Mouse (Mus musculus) liver, embryonic 13.5 days (tissue): ENCODE data around the gene Ahnak2. TPM values are rescaled to one million over a fixed set of nuclear protein-coding genes. Genes with fewer than 3 reads are reported as not detected.
A peak's percentile ranks its signal among the peaks of the same experiment; 100 is the strongest.

Source experiments
- ATAC-seq: fragments of 200-750 bp; cut with Nextera tagmentation; 2 replicates; pipeline ENCODE4 v1.8.0; 2017; ENCODE audit warnings: low read depth, mild to moderate bottlenecking, moderate number of reproducible peaks, moderate library complexity
- DNase-seq: peaks from one replicate; pipeline ENCODE4 v3.0.0; 2022
- H3K27ac ChIP-seq: fragments of 300-500 bp; sonication (generic); 2 replicates; pipeline ENCODE4 v1.5.1; 2015; ENCODE audit warnings: moderate library complexity, mild to moderate bottlenecking, inconsistent platforms
- H3K27me3 ChIP-seq: fragments of 300-500 bp; sonication (generic); 2 replicates; pipeline ENCODE4 v1.6.1; 2015; ENCODE audit warnings: mild to moderate bottlenecking, inconsistent platforms
- H3K36me3 ChIP-seq: fragments of 300-500 bp; sonication (generic); 2 replicates; pipeline ENCODE4 v1.6.1; 2015; ENCODE audit warnings: mild to moderate bottlenecking, inconsistent platforms
- H3K4me1 ChIP-seq: fragments of 300-500 bp; sonication (generic); replicated peaks from 2 replicates; pipeline ENCODE4 v1.6.1; 2015; ENCODE audit warnings: inconsistent platforms
- H3K4me2 ChIP-seq: fragments of 300-500 bp; sonication (generic); 2 replicates; pipeline ENCODE4 v1.6.1; 2015; ENCODE audit warnings: inconsistent platforms, mild to moderate bottlenecking, moderate library complexity
- H3K4me3 ChIP-seq: fragments of 300-500 bp; sonication (generic); replicated peaks from 2 replicates; pipeline ENCODE4 v1.5.1; 2015; ENCODE audit warnings: mild to moderate bottlenecking, inconsistent platforms
- H3K9ac ChIP-seq: fragments of 300-500 bp; sonication (generic); 2 replicates; pipeline ENCODE4 v1.6.1; 2015; ENCODE audit warnings: mild to moderate bottlenecking, inconsistent platforms
- H3K9me3 ChIP-seq: fragments of 300-500 bp; sonication (generic); replicated peaks from 2 replicates; pipeline ENCODE4 v1.6.1; 2016; ENCODE audit warnings: inconsistent platforms
- WGBS: fragments of 180-500 bp; shearing (Covaris S2); methylation state at CpG from one replicate; pipeline ENCODE4 v1.1.7; 2015; ENCODE audit not compliant: insufficient replicate concordance; 5-methylcytosine and 5-hydroxymethylcytosine counted together
- polyA plus RNA-seq: library from polyadenylated mRNA; unstranded; fragments of >200 nt; fragmentation: Nextera tagmentation; extraction: Ambion mirVana; gene quantifications from 2 replicates; pipeline ENCODE4 v1.2.1, GENCODE M21; 2015

Gene Ahnak2
- polyA plus RNA-seq, 1 experiment from 2014 or later = 0.15 TPM

- Histone ChIP-seq H3K4me1 (no peaks in the 10 kb centered on the region), H3K27me3 (0 out of 2 replicates have a peak, but pooled peaks cover 5% of the 10 kb centered on the region), H3K36me3 (no peaks in the 10 kb centered on the region), H3K4me2 (no peak overlapping the region), H3K27ac (no peak overlapping the region), H3K9ac (no peak overlapping the region), H3K9me3 (no peaks in the 10 kb centered on the region), H3K4me3 (no peak overlapping the region)
- DNase-seq (no peak), ATAC-seq (no peak)
- WGBS = 70% methylated on average over 8 of the region's 8 CpGs
These were observed 34.3 kb downstream of the Ahnak2 start for GRCm38 (mm10) chr12:112768166-112768565.

GRCm38 (mm10) chr12:112767036-112767890 is 35.2 kb downstream of the Ahnak2 start:
- no peak overlapping the region for H3K9ac ChIP-seq
- 0 out of 2 replicates have a peak, but pooled peaks cover 2% of the 10 kb centered on the region for H3K27me3 ChIP-seq
- H3K4me2 ChIP-seq = no peak overlapping the region
- H3K9me3 ChIP-seq = no peaks in the 10 kb centered on the region
- no peaks in the 10 kb centered on the region for H3K36me3 ChIP-seq
- no peak for ATAC-seq
- H3K4me1 ChIP-seq = no peaks in the 10 kb centered on the region
- H3K27ac ChIP-seq = no peak overlapping the region
- DNase-seq = no peak
- WGBS = 81% methylated on average over 16 of the region's 16 CpGs
- no peak overlapping the region for H3K4me3 ChIP-seq

GRCm38 (mm10) chr12:112766586-112766985 is 35.9 kb downstream of the Ahnak2 start:
- no peak for ATAC-seq

GRCm38 (mm10) chr12:112764991-112765390 is 37.5 kb downstream of the Ahnak2 start:
- no peaks in the 10 kb centered on the region for H3K27me3 ChIP-seq

More at GRCm38 (mm10) chr12:112766586-112766985, 35.9 kb downstream of the Ahnak2 start:
- Histone ChIP-seq H3K27ac (no peak overlapping the region), H3K9me3 (no peaks in the 10 kb centered on the region), H3K27me3 (no peaks in the 10 kb centered on the region), H3K36me3 (no peaks in the 10 kb centered on the region), H3K4me2 (no peak overlapping the region), H3K4me1 (no peaks in the 10 kb centered on the region), H3K9ac (no peak overlapping the region), H3K4me3 (no peak overlapping the region)
- 74% methylated on average over 7 of the region's 7 CpGs for WGBS
- no peak for DNase-seq

GRCm38 (mm10) chr12:112764141-112764540 is 38.3 kb downstream of the Ahnak2 start:
- no peaks in the 10 kb centered on the region for H3K9me3 ChIP-seq
- DNase-seq (no peak), ATAC-seq (no peak)
- 58% methylated on average over 5 of the region's 5 CpGs for WGBS
- H3K27ac ChIP-seq = no peak overlapping the region
- no peak overlapping the region for H3K4me2 ChIP-seq
- no peak overlapping the region for H3K9ac ChIP-seq
- no peak overlapping the region for H3K4me3 ChIP-seq
- no peaks in the 10 kb centered on the region for H3K36me3 ChIP-seq
- H3K27me3 ChIP-seq = no peaks in the 10 kb centered on the region
- H3K4me1 ChIP-seq = no peaks in the 10 kb centered on the region; the same call in 1 of the 2 replicates

More at GRCm38 (mm10) chr12:112764991-112765390, 37.5 kb downstream of the Ahnak2 start:
- Histone ChIP-seq H3K27ac (no peak overlapping the region), H3K4me2 (no peak overlapping the region), H3K9ac (no peak overlapping the region), H3K4me3 (no peak overlapping the region), H3K9me3 (no peaks in the 10 kb centered on the region), H3K4me1 (no peaks in the 10 kb centered on the region; the same call in 1 of the 2 replicates), H3K36me3 (no peaks in the 10 kb centered on the region)
- no peak for DNase-seq
- 62% methylated on average over 7 of the region's 7 CpGs for WGBS
- no peak for ATAC-seq

- Histone ChIP-seq H3K9me3 (no peaks in the 10 kb centered on the region), H3K4me2 (no peak overlapping the region), H3K4me1 (no peaks in the 10 kb centered on the region; the same call in 1 of the 2 replicates), H3K4me3 (no peak overlapping the region), H3K27ac (no peak overlapping the region), H3K9ac (no peak overlapping the region), H3K36me3 (no peaks in the 10 kb centered on the region), H3K27me3 (no peaks in the 10 kb centered on the region)
- WGBS = 54% methylated on average over 4 of the region's 4 CpGs
- DNase-seq (no peak), ATAC-seq (no peak)
These were observed 39.3 kb downstream of the Ahnak2 start for GRCm38 (mm10) chr12:112763176-112763575.

GRCm38 (mm10) chr12:112762018-112762417 is 40.4 kb downstream of the Ahnak2 start:
- 57% methylated on average over 3 of the region's 3 CpGs for WGBS
- Histone ChIP-seq H3K9ac (no peak overlapping the region), H3K4me2 (peak overlapping the region; percentile 12; the same call in 1 of the 2 replicates), H3K4me3 (no peak overlapping the region), H3K36me3 (no peaks in the 10 kb centered on the region), H3K27ac (no peak overlapping the region), H3K4me1 (no peaks in the 10 kb centered on the region; the same call in 1 of the 2 replicates), H3K9me3 (no peaks in the 10 kb centered on the region), H3K27me3 (no peaks in the 10 kb centered on the region)
- ATAC-seq = 0 out of 2 replicates have a peak, but pooled peaks have one; percentile 12
- no peak for DNase-seq

- H3K36me3 ChIP-seq = no peaks in the 10 kb centered on the region
- DNase-seq (no peak), ATAC-seq (no peak)
- H3K4me3 ChIP-seq = no peak overlapping the region
- no peak overlapping the region for H3K9ac ChIP-seq
- peak overlapping the region; percentile 12; the same call in 1 of the 2 replicates for H3K4me2 ChIP-seq
- H3K9me3 ChIP-seq = no peaks in the 10 kb centered on the region
- H3K27ac ChIP-seq = no peak overlapping the region
- H3K27me3 ChIP-seq = no peaks in the 10 kb centered on the region
- H3K4me1 ChIP-seq = no peaks in the 10 kb centered on the region; the same call in 1 of the 2 replicates
- 22% methylated on average over 4 of the region's 4 CpGs for WGBS
These were observed 41.0 kb downstream of the Ahnak2 start for GRCm38 (mm10) chr12:112761411-112761810.

GRCm38 (mm10) chr12:112760154-112760926 is 42.1 kb downstream of the Ahnak2 start, which contains the start of gene Pld4:
TSS of gene Pld4 (plus strand) at chr12:112760655.
- no peak within 1 kb of the TSS for H3K9ac ChIP-seq
- H3K9me3 ChIP-seq = no peaks in the 10 kb centered on the region
- peak within 1 kb of the TSS; percentile 6; the same call in 1 of the 2 replicates for H3K4me3 ChIP-seq
- 0 out of 2 replicates have a peak within 1 kb of the TSS, but pooled peaks have one; percentile 2 for H3K4me2 ChIP-seq
- 0 out of 2 replicates have a peak, but pooled peaks cover 4% of the 10 kb centered on the region for H3K27me3 ChIP-seq
- no peaks in the 10 kb centered on the region for H3K36me3 ChIP-seq
- 15% methylated on average over 4 of the region's 4 CpGs for WGBS
- H3K4me1 ChIP-seq = no peaks in the 10 kb centered on the region; the same call in 1 of the 2 replicates
- H3K27ac ChIP-seq = no peak within 1 kb of the TSS
- ATAC-seq (0 out of 2 replicates have a peak, but pooled peaks have one; percentile 26), DNase-seq (no peak)

GRCm38 (mm10) chr12:112759471-112759870 is 43.0 kb downstream of the Ahnak2 start:
- H3K4me1 ChIP-seq = no peaks in the 10 kb centered on the region; the same call in 1 of the 2 replicates
- 0 out of 2 replicates have a peak, but pooled peaks cover 4% of the 10 kb centered on the region for H3K27me3 ChIP-seq
- H3K9ac ChIP-seq = no peak overlapping the region
- no peak overlapping the region for H3K4me2 ChIP-seq
- H3K9me3 ChIP-seq = no peaks in the 10 kb centered on the region
- no peak overlapping the region for H3K27ac ChIP-seq
- no peak for ATAC-seq
- DNase-seq = no peak
- no peak overlapping the region for H3K4me3 ChIP-seq
- 51% methylated on average over 3 of the region's 3 CpGs for WGBS
- no peaks in the 10 kb centered on the region for H3K36me3 ChIP-seq

GRCm38 (mm10) chr12:112757896-112758295 is 44.6 kb downstream of the Ahnak2 start:
- H3K27ac ChIP-seq = no peak overlapping the region
- 69% methylated on average over 5 of the region's 5 CpGs for WGBS
- ATAC-seq = no peak
- H3K27me3 ChIP-seq = 0 out of 2 replicates have a peak, but pooled peaks cover 4% of the 10 kb centered on the region
- H3K36me3 ChIP-seq = no peaks in the 10 kb centered on the region
- no peak overlapping the region for H3K4me2 ChIP-seq
- H3K4me3 ChIP-seq = no peak overlapping the region
- no peak overlapping the region for H3K9ac ChIP-seq
- no peak for DNase-seq
- no peaks in the 10 kb centered on the region for H3K9me3 ChIP-seq
- no peaks in the 10 kb centered on the region; the same call in 1 of the 2 replicates for H3K4me1 ChIP-seq
